Mouse (Mus musculus) adrenal gland, postnatal 36 days (tissue): ENCODE data around the gene Pdk2. TPM values are rescaled to one million over a fixed set of nuclear protein-coding genes. Genes with fewer than 3 reads are reported as not detected.

ENCODE experiments used
- DNase-seq, 2 experiments: peaks; one replicate each; pipeline ENCODE4 v3.0.0; 2021; ENCODE audit warnings: mixed read lengths in 1 of 2
- total RNA-seq, 2 experiments: library from RNA; stranded (reverse); gene quantifications; 2 replicates each; pipeline ENCODE4 v1.2.3; 2021

Gene Pdk2
- total RNA-seq, 2 experiments from 2014 or later = 70.0 to 103 TPM

DNA sequence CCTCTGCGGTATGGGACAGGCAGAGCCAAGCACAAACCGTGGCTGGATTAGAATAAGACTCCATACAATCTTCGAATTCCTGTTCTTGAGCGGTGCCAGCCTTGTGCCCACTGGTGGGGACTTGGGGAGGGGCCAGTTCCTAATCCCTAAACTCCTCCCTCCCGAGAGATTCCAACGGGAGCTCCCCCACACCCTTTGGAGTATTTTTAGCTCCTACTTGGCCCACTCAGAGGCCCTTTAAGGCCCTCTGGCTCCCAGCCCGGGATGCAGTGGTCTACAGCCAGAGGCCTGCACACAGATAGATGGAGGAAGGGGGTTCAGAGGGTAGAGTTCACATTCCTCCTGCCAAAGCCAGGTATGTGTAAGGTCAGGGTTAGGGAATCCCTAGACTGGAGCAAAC is 30.1 kb upstream of the Pdk2 start:
- DNase-seq = no peak

DNA sequence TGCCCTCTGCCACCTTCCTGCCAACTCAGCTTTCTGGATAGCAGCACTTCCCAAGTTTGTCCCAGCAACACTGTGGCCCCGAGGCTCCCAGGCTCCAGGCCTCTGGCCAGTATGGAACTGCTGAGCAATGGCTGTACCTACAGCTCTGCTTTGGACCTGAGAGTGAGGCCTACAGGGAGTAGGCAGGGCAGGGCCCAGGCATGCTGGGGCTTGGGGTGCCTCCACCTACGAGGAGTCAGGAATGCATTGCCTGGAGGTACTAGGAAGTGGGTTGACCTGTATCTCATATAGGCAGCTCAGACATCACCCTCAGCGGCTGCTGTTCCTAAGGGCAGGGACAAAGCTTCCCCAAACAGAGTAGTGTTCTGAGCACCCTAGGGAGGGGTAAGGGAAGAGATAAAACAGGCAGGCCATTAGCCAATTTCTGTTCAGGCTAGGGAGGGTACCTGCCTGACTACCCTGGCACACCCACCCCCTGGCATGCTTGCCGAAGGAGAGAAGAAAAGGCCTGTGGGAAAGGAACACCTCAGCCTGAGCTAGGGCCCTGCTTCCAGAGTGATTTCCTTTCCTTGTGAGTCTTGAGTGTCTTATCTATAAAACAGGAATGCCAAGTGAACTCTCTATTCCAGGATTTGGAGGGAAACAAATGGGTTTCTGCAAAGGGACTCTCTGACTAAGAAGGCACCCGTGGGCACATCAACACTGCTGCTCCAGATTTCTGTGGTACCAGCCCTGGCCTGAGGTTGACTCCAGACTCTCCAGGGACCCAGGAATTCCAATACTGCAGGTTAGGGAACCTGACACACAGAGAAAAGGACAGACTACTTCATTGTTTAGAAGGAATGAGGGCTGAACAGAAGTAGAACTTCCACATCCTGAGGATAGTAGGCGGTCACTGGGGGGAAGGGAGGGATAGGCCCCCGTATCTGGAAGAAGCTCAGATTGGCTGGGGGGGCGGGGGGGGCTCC is 29.3 kb upstream of the Pdk2 start:
- no peak for DNase-seq

DNA sequence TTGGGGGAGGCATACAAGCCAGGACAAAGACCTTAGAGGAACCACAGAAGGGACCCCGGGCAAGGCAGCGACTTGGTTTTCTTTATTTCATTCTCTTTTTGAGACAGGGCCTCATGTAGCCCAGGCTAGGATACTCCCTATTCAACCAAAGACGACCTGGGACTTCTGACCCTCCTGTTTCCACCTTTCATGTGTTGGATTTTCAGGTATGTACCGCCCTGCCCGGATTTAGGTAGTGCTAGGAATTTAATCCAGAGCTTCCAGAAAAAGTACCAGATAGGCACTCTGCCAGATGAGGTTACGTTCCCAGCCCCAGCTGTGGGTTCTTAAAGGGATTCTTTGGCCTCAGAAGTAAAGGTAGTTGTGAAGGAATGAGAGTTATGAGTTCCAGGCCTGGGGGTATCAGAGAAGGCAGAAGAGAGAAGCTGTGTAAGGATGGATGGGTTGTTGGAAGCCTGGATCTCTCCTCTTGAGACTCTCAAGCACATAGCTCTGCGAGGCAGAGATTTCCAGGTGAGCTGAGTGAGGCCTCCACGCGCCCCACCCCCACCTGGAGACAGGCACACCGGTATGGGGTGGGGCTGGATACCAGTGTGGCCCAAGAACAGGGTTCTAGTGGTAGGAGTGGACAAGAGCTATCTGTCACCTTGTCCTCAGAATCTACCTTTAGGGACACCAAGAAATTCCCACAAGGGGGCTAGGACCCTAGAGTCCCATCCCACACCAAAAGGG is 28.2 kb upstream of the Pdk2 start:
- no peak for DNase-seq

DNA sequence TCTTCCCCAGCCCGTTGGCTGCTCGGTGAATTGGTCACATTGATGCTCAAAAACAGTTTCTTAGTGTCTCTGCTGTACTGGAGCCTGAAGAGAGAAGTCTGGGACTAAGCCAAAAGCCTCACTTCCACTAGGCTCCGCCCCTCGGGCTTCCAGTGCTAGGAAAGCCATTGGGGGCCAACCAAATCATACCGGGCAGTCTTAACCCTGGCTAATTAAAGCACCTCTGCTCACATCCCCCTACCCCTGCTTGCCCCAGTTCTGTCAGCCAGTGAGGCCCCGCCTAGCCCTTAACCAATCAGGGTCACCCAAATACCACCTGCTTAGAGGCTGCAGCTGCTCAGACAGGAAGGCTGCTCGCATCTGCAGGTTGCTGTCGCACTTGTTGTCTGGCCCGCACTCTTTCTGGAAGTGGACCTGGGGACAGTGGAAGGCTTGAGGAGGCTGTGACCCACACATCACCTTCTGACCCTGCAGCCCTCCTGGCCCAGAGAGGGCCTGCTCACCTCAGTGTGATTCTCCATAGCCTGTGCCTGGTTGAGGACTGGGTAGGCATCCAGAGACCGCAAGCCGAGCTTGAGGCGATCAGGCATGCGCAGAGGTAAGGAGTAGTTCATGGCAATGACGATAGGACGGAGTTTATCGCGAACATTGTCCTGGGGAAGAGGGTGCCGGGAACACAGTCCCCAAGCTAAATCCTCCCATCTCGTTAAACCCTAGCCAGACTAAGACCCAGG is 15.8 kb upstream of the Pdk2 start:
- no peak for DNase-seq

- no peak for DNase-seq
Measured at GRCm38 (mm10) chr11:95053062-95053461, 11.9 kb upstream of the Pdk2 start.

- DNase-seq = peak; percentile 58 to 65
Measured at GRCm38 (mm10) chr11:95046980-95047680, 6.0 kb upstream of the Pdk2 start.

GRCm38 (mm10) chr11:95044185-95044870 is 3.2 kb upstream of the Pdk2 start:
- no peak for DNase-seq

DNA sequence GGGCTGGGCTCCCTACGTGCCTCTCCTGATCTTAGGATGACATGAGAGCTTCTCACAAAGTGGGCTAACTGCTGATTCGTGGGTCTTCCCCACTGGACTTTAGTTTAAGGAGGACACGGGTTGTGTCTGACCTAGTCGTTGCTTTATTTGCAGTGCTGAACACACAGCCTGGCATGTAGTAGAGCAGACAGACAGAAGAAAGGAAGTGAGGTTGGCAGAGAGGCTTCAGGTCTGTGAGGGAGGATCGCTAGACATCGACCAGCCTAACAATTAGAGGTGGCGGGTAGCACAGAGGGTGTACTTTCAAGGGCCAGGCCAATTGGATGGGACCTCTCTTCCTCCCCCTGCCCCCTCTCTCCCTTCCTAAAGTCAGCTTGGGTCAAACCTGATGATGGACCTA is 2.5 kb upstream of the Pdk2 start:
- DNase-seq = no peak

DNA sequence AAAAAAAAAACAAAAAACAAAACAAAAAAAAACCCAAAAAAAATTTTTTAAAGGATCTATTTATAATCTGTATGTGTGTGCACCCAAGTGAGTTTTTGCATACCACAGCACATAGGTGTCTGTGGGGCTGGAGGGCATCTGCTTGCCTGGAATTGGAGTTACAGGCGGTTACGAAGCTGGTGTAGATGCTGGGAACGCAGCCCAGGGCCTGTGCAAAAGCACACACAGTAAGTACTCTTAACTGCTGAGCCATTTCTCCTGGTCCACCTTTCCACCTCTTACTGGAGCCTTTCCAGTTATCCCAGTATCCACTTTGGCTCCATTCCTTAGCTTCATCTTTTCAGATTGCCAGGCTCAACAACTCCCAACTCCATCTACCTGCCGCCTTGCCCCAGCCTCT is 1.9 kb upstream of the Pdk2 start:
- DNase-seq = no peak

GRCm38 (mm10) chr11:95042096-95042495 is 942 bp upstream of the Pdk2 start:
- DNase-seq = peak; percentile 81 to 87

DNA sequence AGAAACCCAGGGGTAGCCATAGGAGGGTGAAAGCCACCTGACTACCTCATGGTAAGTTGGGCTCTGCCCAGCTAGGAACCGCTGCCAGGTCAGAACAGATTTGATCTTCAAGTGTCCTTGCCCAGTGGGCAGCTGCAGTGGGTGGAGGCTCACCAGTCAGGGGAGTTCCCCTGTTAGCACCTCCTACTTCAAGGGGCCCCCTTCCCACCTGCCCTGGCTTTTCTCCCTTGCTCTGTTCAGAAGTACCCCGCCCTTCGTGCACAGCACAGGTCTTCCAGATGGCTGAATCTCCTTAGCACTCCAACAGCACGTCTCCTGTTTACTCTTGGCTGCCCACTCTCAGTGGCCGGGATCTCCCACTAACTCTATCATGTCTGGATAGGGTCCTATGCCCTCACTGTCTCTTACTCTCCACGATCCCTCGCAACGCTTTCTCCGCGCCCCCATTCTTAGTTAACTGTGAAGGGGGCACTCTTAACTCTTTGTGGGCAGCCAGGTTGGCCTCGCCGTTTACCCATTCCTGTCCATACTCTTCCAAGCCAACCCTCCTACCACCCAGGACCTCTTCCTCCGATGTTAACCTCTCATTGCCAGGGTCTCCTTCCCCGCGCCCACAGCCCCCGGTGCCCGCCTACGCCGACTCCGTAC is 539 bp downstream of the Pdk2 start:
- DNase-seq = peak; percentile 63 to 72

GRCm38 (mm10) chr11:95039766-95040165 is 1.4 kb downstream of the Pdk2 start:
- no peak for DNase-seq

GRCm38 (mm10) chr11:95038818-95039655 is 2.1 kb downstream of the Pdk2 start:
- DNase-seq = peak in 1 of 2 experiments; percentile 48

DNA sequence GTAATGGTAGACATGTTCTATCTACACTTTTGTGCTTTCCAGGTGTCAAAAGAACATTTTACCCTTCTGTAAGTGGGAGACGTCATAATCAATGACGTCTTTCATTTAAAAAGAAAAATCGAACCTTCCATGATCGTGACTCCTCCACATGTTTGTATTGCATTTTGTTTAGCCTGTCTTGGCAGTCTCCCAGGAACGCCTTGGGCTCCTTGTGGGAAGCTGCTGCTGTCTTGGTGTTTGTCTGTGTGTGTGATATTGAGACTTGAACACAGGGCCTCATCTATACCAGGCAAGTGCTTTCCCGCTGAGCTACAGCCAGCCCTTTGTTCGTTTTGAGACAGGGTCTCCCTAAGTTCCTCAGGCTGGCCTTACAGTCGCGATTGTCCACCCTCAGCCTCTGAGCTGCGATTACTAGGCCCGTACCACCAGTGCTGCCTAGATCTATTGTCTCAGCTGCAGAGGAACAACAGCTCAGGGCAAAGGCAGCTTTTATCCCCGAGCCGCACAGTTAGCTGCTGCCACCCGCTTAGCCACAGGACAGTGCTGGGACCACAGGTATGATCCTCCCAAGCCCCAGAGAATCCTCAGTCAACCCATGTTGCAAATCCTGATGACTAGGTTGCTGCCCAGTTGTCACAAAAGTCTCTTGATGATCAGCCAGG is 2.9 kb downstream of the Pdk2 start:
- no peak for DNase-seq

DNA sequence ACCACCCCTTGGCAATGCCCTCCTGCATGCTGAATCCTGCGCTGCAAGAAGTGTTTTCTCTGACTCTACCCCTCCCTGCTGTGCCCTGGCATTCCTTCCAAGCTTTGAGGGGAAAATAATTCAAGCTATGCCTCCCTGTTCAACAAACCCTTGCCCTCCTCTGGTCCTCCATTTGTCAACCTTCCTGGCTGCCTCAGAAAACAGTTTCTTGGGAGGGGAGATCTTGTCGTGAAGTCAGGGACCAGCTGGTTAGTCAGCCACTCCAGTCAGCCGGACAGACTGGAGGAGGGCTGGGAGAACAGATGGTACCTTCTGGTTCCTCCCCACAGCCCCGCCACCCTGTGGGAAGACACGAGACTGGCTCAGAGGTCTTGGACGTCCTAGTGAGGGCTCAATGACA is 3.8 kb downstream of the Pdk2 start:
- DNase-seq = no peak

- no peak for DNase-seq
Measured at GRCm38 (mm10) chr11:95036521-95036920, 4.6 kb downstream of the Pdk2 start.

GRCm38 (mm10) chr11:95034902-95035301 is 6.3 kb downstream of the Pdk2 start:
- no peak for DNase-seq

DNA sequence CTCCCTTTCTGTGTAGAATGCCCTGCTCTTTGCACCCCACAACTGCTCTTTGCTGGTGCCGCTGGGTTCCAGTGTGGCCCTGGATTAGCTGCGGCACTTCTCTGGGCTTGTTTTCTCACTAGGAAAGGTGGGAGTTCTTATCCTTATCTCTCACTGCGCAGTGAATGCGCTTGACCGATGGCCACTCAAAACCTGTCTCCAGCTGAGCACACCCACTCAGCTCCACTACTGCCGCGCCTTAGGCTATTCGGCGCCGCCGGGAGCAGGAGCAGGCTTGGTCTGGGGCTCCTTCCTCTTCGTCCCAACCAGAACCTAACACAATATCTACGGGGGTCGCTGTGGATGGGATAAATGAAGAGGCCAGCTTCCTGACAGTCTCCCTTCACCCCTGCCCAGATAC is 7.5 kb downstream of the Pdk2 start:
- no peak for DNase-seq

GRCm38 (mm10) chr11:95032945-95033344 is 8.2 kb downstream of the Pdk2 start:
- no peak for DNase-seq
